Mouse (Mus musculus) thymus, postnatal 36 days (tissue): ENCODE measurements around the gene B3galnt1.
A peak's percentile ranks its signal among the peaks of the same experiment; 100 is the strongest.
"Not testable (repeated sequence)": the region's sequence is repeated elsewhere in the genome, so short reads cannot be mapped to it uniquely, and the experiment has no call there.

Experiments
- DNase-seq, 2 experiments: peaks; one replicate each; pipeline ENCODE4 v3.0.0; 2022; ENCODE audit warnings: mixed read lengths in 2 of 2

The B3galnt1 gene

DNA sequence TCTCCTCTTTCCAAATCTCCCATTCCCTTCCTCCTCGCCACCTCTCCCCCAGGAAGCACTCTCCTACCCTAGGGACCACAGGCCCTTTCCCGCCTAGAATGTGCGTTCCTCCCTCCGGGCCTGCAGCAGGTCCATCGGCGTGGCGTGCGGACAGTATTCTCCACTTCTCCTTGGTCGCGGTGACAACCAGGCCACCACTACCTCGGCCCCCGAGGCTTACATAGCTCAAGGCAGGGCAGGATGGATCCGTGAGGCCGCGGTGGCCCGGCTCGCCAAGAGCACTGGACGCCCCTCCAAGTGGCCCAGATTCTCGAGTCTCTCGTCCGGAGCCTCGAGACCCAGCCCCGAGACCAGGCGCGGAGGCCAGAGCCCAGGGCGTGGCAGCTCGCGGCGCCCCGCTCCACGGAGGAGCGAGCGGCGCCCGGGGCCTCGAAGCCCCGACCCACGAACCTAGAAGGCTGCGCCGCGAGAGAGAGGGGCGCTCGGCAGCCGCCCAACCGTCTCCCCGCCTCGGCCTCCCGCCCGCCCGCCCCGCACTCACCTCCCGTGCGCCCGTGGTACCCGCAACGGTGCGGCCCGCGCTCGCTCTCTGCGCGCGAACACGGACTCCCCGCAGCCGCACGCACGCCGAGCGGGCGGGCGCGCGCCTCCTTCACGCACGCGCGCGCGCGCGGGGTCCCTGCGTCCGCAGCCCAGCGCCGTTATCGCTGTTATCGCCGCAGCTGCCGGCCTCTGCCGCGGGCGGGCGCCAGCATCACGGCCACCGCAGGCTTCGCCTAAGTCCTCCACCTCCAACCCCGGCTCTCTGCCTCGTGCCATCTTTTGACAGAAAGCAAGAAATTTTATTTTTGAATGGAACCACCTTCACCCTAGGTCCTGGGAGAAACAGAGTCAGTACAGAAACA lies at the start of gene B3galnt1:
Gene B3galnt1 (minus strand): TSS at position 700 of the 905 bp plus-strand sequence.
- DNase-seq, result peak in 1 of 2 experiments; percentile 5

DNA sequence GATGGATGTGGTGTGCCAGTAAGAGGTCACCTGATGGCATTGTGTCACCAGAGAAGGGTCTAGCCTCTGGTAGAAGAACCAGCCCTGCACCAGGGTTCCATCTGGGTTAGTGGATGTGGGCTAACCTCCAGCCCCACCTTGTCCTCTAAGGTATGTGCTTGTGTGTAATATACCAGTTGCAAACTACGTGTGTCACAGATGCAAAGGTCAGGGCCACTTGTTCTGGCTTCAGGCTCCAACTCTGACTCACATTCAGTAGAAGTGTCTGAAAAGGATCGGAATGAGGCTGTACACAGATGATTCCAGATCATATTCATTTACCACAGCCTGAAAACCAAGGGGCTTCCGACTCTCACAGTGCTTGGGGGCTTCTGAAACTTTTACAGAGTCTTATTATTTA lies 35.8 kb upstream of the B3galnt1 start:
- no peak for DNase-seq

GRCm38 (mm10) chr3:69633706-69634420 lies 35.1 kb upstream of the B3galnt1 start:
- DNase-seq, result no peak

DNA sequence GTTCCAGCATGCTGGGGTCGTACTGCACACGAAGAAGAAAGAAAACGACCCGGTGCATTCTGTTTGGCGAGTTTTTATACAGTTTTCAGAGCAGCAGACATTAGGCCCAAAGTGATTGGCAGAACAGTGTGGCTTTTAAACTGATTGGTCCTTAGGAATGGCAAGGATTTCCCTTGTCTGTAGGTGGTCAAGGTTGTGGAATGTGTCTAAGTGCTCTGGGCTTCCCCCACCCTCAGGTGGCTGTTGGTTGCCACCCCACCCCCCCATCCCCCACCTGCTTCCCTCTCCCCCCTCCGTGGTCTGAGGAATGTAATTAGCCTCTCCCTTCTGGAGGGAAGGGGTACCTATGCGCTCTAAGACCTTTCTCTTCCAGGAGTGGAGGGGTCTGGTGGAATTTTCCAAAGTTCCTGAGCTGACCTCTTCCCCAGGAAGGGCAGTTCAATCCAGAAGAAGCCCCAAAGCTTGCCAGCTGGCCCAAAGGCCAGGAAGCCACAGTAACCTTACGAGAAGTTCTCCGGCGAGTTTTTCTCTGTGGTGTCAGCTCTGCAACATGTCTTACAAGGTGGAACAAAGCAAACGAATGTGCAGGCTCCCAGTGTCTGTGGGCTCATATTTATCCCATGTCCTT lies 28.3 kb upstream of the B3galnt1 start:
- no peak for DNase-seq

DNA sequence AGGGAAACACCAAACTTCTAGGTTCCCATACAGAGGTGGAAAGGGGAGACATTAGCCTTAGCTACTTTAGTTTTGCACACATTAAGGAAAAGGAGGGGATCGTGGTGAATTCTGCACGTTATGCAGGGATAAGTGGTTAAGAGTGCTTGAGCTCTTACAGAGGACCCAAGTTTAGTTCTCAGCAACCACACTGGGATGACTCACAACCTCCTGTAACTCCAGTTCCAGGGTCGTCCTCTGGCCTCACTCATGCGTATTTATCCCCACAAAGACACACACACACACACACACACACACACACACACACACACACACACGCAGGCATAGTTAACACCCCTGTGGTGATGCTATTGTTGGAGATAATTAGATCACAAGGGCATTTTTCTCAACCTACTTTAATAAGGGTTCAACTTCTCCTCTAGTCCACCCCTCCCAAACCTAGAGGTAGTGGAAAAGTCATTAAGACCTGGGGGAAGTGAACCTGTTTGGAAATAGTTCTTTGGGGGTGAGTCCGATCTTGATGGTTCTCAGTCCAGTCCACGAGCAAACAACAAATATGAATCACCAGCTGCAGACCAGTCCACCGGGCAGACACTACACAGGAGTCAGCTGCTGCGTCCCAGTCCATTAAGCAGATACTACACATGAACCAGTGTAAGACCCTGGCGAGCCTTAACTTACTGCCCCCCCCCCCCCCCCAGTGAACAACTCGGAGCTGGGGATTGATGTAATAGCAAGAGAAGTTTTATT lies 27.6 kb upstream of the B3galnt1 start:
- no peak for DNase-seq

GRCm38 (mm10) chr3:69624182-69624581 lies 25.4 kb upstream of the B3galnt1 start:
- DNase-seq, result no peak

DNA sequence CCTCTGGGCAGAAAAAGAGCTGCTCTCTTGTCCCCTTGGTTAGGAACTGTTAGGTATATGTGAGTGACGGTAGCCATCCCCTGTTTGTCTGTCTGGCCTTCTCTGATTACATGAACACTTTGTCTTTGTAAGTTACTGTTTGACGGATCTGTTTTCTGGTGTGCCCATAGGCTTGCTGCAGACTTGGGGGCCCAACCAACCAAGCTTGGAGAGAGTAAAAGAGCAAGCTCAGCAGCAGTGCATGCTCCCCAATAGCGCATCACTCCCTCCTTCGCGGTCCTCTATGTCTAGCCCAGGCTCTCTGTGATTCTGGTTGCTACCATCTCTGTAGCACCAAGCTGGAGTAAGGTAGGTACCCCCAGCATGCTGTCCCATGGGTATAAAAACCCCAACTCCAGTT lies 9.1 kb upstream of the B3galnt1 start:
- DNase-seq, result no peak

DNA sequence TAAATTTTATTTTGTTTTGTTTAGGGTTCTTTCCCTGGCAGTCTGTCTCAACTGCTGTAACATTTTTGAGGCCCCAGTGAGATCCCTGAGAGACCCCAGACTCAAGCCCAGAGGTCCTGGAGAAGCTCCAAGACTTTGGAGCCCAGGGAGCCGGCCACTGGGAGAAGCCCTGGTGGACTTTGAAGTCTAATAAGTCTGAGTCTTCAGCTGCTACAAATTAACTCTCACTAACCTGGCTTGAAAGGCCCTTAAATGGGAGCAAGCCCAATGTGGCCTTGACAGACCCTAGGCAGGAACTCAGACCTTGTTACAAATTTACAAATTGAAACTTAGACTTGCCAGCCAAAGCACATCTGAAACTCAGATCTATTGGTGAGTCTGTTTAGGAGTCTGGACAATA lies 8.7 kb upstream of the B3galnt1 start:
- no peak for DNase-seq

- no peak for DNase-seq
Measured at GRCm38 (mm10) chr3:69606923-69607322, 8.2 kb upstream of the B3galnt1 start.

DNA sequence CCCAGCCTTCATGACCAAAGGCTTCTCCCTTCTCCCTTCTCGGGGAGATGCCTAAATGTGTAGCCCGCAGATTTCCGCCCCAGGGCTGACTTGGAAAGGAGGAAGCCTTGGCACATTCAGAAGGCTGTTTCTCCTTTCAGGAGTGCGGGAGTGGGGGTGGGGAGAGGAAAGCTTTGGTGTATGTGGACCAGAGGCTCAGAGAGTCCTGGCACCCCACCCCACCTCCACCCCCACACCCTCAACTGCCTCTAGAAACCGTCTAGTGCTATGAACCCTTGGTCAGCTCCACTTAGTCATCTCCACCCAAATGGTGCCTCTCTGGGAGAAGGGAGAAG lies 373 bp upstream of the B3galnt1 start:
- no peak for DNase-seq

DNA sequence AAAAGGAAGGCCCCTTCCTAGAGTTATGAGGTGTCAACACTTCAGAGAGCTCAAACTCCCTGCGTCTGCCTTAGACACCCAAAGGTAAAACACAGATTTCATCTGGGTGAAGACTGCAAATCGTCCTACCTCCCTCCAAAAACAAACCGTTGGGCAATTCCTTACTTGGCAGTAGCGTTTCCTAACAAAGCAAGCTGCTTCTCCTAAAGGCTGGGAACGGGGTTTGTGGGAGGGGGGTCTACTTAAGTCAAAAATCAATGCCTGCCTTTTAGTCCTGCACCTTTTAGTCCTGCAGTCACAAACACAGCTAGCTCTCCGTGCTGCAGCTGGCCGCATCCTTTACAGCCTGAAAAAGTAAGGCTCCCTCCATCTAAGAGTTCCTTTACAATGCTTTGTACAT lies 944 bp downstream of the B3galnt1 start:
- DNase-seq, result no peak

DNA sequence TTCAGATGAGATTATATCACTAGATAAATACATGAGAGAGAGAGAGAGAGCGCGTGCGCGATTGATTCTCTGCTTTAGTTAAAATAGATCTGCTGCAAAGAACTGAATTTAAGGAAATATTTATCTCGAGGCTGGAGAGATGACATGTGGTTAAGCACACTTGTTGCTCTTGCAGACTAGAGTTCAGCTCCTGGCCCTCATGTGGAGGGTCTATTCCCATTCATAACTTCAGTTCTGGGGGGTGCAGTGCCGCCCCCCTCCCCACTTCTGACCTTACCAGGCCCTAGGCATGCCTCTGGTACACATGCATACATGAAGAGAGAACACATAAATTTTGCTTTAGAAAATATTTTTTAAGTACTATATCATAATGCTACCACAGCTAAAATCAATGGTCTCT lies 1.5 kb downstream of the B3galnt1 start:
- no peak for DNase-seq

GRCm38 (mm10) chr3:69596116-69596515 lies 2.6 kb downstream of the B3galnt1 start:
- DNase-seq, result no peak

DNA sequence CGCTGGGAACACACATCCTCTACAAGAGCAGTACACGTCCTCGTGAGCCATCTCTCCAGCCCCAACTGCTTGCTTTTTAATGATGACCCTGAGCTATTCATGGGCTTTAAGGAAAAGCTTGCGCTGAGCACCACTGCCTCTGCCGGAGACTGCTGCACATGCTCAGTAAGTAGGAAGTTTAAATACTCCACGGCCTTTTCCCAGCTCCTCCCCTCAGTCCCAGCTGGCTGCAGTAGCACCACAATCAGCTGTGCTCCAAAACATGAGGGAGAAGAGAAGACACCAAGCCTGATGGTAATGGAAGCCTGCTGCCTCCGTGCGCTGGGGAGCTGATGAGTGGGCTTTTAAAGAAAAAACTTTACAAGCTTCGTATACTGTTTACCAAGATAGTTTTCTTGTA lies 4.7 kb downstream of the B3galnt1 start:
- no peak for DNase-seq

DNA sequence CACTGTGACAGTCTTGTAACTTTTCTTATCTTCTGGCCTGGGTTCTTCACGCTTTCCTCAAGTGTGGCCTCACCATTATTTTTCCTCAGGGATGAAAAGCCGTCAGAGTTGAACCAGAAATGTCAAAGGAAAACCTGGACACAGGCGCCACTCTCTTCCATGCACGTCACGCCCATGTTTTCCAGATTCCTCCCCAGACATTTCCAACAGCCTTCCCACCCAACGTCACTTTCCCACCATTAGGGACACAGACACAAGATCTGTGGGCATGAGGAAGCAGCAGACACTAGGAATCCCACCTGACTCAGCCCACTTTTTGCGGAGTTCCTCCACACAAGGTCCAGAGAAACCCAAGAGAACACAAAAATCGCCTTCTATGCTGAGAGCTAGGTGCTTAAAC lies 5.3 kb downstream of the B3galnt1 start:
- no peak for DNase-seq

DNA sequence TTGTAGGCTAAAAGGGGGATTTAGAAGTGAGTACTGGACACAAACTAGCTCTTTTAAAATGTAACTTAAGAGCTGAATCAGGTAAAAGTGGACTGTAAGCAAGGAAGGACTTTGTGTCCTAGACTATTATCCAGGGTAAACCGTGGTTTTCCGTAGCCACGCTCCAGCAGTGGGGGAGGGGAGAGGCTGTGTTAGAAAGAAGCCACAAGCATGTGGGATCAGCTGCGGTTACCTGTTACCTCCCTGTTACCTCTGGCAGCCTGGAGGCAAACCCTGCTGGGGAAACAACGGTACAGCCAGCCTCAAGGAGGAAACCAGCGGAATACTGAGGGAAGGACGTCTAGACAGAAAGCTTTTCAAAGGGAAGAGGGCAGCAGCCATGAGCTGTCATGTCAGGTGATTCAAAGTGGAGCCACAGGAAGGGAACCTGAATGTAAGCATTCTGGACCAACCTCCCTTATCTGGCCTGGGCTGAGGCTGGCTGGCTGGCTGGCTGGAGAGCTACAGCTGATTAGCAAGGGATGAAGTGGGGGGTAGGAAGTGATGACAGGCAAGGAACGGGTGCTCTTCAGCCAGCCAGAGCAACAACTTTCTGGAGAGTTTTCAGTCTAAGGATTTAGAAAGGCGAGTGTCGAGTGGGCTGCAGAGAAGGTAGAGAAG lies 10.5 kb downstream of the B3galnt1 start:
- DNase-seq, result no peak

DNA sequence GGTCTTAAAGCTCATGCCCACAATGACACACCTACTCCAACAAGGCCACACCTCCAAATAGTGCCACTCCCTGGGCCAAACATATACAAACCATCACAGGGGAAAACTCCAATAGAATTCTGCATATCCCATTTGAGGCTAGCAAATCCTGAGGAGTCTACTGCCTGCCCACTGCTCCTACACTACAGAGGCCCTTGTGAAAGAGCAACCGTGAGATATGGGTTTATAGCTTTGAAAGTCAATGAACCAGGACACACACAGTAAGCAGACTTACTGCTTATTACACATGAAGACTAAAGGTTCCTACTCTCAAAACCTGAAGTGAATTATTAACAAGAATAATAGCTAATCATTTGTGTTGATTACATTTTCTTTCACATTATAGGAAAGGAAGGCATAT lies 15.0 kb downstream of the B3galnt1 start:
- no peak for DNase-seq

GRCm38 (mm10) chr3:69578791-69579190 lies 20.0 kb downstream of the B3galnt1 start:
- no peak for DNase-seq

- no peak for DNase-seq
Measured at GRCm38 (mm10) chr3:69576715-69577114, 22.0 kb downstream of the B3galnt1 start.

DNA sequence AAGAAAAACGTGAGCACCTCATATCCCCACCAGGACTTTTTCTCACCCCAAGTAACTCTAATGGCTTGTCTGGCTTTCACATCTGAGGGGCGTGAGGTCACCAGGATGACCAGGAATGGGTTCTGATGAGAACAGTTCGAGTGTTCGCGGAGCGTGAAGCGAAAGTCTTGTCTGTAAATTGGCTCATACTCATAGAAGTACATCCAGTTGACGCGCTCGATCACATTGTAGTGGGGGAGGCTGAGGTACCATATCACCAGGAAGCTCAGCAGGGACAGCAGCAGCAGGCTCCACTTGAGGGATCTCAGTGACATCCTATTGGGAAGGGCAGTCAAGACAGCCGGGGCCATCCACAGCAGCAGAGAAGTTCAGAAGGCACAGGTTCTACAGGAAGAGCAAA lies 23.2 kb downstream of the B3galnt1 start:
- DNase-seq, result no peak

- no peak for DNase-seq
Measured at GRCm38 (mm10) chr3:69572561-69572960, 26.2 kb downstream of the B3galnt1 start.

DNA sequence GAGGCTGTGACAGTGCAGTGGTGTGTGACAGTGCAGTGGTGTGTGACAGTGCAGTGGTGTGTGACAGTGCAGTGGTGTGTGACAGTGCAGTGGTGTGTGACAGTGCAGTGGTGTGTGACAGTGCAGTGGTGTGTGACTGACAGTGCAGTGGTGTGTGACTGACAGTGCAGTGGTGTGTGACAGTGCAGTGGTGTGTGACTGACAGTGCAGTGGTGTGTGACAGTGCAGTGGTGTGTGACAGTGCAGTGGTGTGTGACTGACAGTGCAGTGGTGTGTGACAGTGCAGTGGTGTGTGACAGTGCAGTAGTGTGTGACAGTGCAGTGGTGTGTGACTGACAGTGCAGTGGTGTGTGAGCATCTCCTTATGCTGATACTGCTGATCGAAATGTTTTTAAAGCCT lies 33.2 kb downstream of the B3galnt1 start:
- not testable (repeated sequence) for DNase-seq

DNA sequence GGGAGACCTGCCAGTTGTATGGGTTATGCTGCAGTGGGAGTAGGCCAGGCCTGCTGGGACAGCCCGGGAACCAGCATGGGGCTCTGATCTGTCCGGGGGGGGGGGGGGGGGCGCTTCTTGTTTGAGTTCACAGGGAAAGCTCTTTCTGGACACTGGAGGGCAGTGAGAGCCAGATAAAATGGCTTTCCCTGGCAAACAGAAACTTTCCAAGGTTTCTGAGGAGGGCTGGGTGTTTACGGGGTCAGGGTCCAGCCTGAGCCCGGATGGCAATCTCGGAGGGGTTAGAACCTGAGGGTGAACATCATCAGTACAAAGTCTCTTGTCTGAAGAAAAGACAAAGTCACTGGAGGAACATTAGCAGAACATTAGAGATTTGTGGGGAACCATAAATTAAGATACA lies 35.4 kb downstream of the B3galnt1 start:
- no peak for DNase-seq
